Mouse (Mus musculus): ENCODE results near the gene Depp1. TPM values are rescaled to one million over a fixed set of nuclear protein-coding genes. Genes with fewer than 3 reads are reported as not detected.
"Not testable (repeated sequence)": the region's sequence is repeated elsewhere in the genome, so short reads cannot be mapped to it uniquely, and the experiment has no call there.

The Depp1 gene
- polyA plus RNA-seq (2017; shearing (Covaris generic)) = not detected

- ATAC-seq = no peak
Measured at GRCm38 (mm10) chr6:116650406-116650805, at the start of gene Depp1. Gene Depp1, plus strand, starts transcription at chr6:116650609.

GRCm38 (mm10) chr6:116600969-116601368 lies 49.4 kb upstream of the Depp1 start:
- not testable (repeated sequence) for ATAC-seq

- no peak for ATAC-seq
Measured at GRCm38 (mm10) chr6:116607230-116607629, 43.2 kb upstream of the Depp1 start.

DNA sequence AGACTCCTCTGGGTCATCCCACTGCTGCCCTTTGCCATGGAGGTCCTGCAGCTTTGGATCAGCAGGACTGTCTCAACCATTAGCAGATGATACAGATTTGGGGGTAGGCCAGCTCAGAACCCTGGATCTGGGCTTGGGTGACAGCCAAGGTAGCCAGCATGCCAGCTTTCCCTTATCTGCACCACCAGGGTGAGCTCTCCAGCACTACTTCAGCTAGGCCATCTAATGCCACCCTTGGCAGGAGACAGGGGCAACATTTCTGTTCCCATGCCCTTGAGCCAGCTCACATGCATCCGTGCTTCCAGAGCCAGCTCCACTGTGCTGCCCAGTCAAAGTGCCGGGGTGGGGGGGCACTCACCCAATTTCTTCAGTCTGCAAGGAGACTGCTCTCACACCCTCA lies 34.7 kb upstream of the Depp1 start:
- ATAC-seq = no peak

- ATAC-seq = no peak
Measured at GRCm38 (mm10) chr6:116618073-116618472, 32.3 kb upstream of the Depp1 start.

DNA sequence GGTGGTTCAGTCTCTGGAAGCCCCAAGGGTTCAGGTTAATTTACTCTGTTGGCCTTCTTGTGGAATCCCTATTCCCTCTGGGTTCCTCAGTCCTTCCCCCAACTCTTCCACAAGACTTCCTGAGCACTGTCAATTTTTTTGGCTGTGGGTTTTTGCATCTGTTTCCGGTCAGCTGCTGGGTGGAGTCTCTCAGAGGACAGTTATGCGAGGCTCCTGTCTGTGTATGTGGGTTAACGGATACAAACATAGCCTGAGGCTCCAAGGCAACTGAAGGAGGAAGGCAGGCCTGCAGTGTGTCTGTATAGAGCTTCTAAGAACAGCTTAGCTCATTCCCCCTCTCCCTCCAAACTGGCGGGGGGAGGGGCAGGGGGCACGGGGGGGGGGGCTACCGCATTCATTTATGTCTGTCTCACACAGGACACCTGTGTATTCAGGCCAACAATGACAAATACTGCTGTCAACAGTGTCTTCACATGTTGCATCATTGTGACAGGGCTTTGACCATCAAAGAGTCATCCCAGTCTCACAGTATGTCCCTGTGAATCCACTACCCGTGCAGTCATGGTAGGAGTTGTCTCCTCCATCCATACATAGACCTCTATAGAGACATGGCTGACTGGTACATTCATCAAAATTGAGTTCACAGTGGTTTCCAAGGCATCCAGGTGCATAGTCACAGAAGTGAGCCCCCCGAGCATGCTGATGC lies 28.9 kb upstream of the Depp1 start:
- no peak for ATAC-seq

DNA sequence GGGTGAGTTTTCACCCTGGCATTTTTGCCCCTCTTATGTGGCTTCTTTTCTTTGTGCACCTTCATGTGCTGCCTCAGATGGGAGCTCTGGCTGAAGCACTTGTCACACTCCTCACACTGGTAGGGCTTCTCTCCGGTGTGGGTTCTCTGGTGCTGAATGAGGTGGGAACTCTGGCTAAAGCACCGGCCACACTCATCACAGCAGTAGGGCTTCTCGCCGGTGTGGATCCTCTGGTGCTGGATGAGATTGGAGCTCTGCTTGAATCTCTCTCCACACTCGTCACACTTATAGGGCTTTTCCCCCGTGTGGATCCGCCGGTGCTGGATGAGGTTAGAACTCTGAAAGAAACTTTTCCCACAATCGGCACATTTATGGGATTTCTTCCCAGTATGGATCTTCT lies 24.0 kb upstream of the Depp1 start:
- ATAC-seq = not testable (repeated sequence)

DNA sequence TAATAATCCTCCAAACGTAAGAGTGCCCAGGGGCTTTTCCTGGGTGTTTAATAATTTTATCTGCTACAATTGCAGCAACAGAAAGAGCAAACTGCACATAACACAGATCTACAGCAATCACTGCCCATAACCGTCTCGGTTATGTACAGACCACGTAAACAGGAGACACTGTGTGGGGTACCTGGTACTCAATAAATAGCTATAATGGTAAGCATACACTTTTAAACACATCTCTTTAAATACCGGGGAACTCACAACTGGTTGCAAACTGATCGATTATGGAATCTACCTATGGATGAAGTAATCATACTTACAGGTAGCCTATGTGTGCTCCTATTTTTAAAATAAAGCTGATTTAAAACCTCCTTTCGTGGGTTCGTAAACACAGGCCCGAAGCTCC lies 22.3 kb upstream of the Depp1 start:
- ATAC-seq = no peak

DNA sequence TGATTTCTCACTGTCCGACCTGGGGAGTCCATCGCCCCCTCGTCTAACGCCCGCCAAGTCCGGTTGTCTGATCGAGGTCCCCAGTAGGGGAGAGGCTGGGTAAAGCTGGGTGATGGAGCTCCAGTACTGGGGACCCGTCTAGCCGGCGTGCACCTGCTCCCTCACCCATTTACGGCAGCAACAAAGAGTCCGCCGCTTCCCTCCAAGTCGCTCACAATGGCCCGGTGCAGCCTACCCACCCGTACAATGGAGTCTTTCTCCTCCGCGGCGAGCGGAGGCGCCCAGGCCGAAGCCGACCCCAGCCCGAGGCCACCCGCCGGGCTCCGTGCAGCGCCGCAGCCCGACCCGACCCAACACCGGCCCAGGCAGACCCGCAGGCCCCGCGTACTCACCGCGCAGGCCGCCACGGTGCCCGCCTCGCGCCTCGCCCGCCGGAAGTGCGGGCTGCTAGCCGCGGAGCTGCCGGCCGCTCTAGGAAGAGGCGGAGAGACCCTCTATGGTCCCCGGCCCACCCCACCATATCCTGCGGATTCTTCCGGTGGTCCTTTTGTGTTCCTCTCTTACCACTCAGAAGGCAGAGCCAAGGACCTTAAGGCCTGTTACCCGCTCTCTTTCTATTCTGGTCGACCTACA lies 21.8 kb upstream of the Depp1 start, which contains the start of gene Zfp422:
Zfp422 (minus strand) TSS at position 461 of the 633 bp plus-strand sequence.
- peak; percentile 70 for ATAC-seq

GRCm38 (mm10) chr6:116629766-116630165 lies 20.6 kb upstream of the Depp1 start:
- ATAC-seq = no peak

GRCm38 (mm10) chr6:116632129-116632528 lies 18.3 kb upstream of the Depp1 start:
- no peak for ATAC-seq

DNA sequence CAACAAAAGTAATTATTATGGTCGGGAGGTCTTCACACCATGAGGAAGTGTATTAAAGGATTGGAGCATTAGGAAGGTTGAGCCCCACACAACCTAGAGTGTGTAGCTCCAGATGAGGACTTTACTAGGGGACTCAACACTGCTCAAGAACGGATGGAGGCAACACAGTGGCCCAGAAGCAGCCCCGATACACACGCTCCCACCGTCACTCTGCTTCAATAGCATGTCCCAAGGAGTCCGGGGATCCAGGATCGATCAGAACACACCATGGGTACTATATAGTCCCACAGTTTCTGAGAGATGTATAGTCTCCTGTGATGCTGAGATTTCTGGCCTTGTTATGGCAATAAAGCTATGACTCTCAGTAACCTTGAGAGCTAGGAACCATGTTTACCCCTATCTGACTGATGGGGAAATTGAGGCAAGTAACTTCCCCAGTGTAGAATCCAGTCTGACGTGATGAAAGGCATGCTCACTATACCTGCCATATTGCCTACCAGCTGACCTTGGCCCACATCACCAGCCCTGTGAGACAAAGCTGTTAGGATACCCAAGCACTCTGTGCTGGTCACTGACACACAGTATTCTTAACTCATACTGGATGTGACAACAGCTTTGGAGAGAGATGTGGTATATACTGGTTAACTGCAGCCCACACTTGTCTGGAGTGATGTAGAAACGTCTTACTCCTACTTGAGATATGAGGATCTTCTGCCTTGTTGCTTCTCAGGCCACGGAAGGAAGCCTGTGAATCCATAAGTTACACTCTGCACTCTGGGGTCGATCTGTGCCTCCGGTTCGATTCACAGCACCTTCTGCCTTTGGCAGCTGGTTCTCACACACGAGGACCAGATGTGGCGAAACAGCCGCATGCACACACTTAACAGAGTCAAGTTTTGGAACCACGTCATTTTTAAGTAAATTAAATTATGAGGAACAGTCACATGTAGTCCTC lies 16.4 kb upstream of the Depp1 start:
- no peak for ATAC-seq

- no peak for ATAC-seq
Measured at GRCm38 (mm10) chr6:116635251-116636180, 14.9 kb upstream of the Depp1 start.

- ATAC-seq = no peak
Measured at GRCm38 (mm10) chr6:116636581-116637235, 13.7 kb upstream of the Depp1 start.

- no peak for ATAC-seq
Measured at GRCm38 (mm10) chr6:116637496-116637895, 12.9 kb upstream of the Depp1 start.

GRCm38 (mm10) chr6:116638871-116639270 lies 11.5 kb upstream of the Depp1 start:
- ATAC-seq = no peak

DNA sequence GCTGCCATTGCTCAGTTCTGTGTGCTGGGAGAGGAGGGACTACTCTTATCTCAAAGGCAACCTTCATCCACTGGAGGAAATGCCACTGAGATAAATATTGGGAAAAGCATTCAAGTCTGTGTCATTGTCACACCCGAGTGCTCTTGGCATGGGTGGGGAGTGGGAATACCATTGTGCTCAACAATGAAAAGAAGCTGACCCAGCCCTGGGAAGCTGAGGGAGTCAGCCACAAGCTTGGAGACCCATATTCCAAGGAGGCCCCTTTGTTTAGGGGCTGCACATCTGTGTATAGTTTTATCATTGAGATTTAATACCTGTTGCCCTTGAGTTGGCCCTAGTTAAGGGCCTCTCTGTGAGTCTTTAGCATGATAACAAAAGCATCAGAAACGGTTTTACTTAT lies 10.7 kb upstream of the Depp1 start:
- no peak for ATAC-seq

DNA sequence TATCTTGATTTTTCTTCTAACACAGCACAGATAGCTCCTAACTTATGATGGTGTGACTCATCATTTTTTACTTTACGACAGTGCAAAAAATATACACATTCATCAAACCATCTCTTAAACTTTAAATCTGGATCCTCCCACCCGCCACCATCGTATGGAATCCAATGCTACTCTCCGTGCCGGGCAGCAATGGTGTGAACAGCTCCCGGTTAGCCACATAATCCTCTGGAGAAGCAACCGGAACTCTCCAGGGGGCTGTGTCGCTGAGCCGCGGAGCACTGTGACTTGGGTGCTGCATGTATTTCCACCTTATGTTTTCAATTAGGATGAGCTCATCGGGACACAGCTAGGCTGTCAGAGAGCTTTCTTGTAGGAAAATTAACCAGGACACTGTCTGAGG lies 7.5 kb upstream of the Depp1 start:
- no peak for ATAC-seq

DNA sequence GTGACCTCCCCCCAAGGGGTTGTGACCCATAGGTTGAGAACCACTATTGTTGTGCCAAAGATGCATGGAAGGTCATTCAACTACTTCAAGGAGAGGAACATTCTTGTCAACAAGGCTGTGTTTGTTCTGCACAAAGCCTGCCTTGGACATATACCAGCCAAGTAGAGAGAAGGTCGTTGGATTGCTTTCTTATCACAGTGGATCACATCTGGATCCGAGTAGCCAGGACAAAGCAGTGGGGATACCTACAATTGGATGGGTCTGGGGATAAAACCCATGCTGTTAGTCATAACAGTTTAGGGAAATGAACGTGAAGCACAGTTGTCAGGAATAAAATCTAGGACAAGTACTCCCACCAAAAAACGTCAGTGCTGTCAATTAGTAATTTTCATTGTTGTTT lies 6.5 kb upstream of the Depp1 start:
- no peak for ATAC-seq

- no peak for ATAC-seq
Measured at GRCm38 (mm10) chr6:116644335-116644734, 6.1 kb upstream of the Depp1 start.

- ATAC-seq = no peak
Measured at GRCm38 (mm10) chr6:116647763-116648162, 2.6 kb upstream of the Depp1 start.

DNA sequence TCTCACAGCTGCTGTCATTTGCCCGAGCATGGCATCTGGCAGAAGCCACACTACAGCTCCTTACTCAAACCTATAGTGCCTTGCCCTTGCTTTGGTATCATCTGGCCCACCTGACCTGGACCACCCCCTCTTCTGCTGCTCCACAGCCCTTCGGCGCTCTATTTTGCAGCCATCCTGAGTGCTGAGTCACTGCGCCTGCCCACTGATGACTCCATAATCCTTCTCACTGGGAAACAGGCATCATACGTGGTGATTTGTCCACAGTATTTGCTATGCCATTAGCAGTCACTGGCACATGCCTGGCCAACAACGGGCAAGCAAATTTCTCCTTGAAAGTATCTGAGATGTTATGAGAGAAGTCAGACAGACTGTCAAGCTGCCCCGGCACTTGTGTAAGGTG lies 598 bp upstream of the Depp1 start:
- no peak for ATAC-seq
